Mouse (Mus musculus): ENCODE data around the gene Gm42906.

GRCm38 (mm10) chr5:151155247-151155646 lies 272.7 kb downstream of the Gm42906 start:
- no peak for TF ChIP-seq POLR2A (IDR thresholded peaks at IDR 0.05; ENCODE audit: low read depth, low read length)
- TF ChIP-seq CTCF (conservative IDR thresholded peaks at IDR 0.05; ENCODE audit: insufficient read depth, insufficient read length, low read depth, low read length): no peak
